Mouse (Mus musculus) lung, adult 2 months (tissue): ENCODE data around the gene Dpyd. TPM values are rescaled to one million over a fixed set of nuclear protein-coding genes. Genes with fewer than 3 reads are reported as not detected.

ENCODE experiments used
- DNase-seq: peaks from one replicate; pipeline ENCODE4 v3.0.0; 2022
- H3K4me1 ChIP-seq: fragments of 200-500 bp; 2 replicates; pipeline ENCODE4 v1.6.1; 2011; ENCODE audit warnings: low read length; ENCODE audit not compliant: control insufficient read depth, insufficient read depth
- H3K4me3 ChIP-seq: fragments of 200-500 bp; replicated peaks from 2 replicates; pipeline ENCODE3; 2011; ENCODE audit warnings: low read depth, mild to moderate bottlenecking, control low read depth, low read length; ENCODE audit errors: extremely low read depth
- CTCF ChIP-seq: fragments of 200-500 bp; IDR thresholded peaks from 2 replicates; pipeline ENCODE4 v1.5.1; 2011; ENCODE audit warnings: mild to moderate bottlenecking, low read length, control low read depth; ENCODE audit not compliant: insufficient read depth
- POLR2A ChIP-seq: fragments of 200-500 bp; IDR thresholded peaks from 2 replicates; pipeline ENCODE4 v1.6.1; 2011; ENCODE audit warnings: low read depth, mild to moderate bottlenecking, control low read depth, low read length, borderline replicate concordance; ENCODE audit errors: extremely low read depth
- WGBS: fragments of 180-500 bp; shearing (Covaris S2); methylation state at CpG from one replicate; pipeline ENCODE4 v1.1.7; 2018; 5-methylcytosine and 5-hydroxymethylcytosine counted together
- polyA plus RNA-seq: library from polyadenylated mRNA; depleted of rRNA; stranded (reverse); fragments of >200 nt; gene quantifications from 2 replicates; pipeline ENCODE4 v1.2.3, GENCODE M21; 2012

Gene Dpyd
- polyA plus RNA-seq, 1 experiment, result 1.4 TPM

DNA sequence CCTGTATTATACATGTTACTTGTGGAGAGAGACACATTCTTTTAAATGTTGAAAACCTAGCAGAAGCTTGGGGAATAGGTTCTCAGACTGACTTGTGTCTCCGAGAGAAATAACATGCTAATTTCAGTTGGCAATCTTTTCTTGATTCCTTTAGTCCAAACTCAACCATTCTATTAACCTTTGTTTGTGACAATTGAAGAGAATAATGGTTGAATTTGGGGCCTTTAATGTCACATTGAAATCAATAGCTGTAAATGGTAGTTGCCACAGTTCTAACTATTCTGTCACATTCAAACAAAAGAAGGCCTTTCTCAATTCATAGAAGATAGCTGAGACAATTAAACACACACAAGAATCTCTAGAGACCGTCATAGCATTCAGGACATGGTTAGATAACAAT is 606.2 kb downstream of the Dpyd start:
- H3K4me3 ChIP-seq, result no peak overlapping the region
- H3K4me1 ChIP-seq, result no peaks in the 10 kb centered on the region
- no peak for TF ChIP-seq CTCF
- TF ChIP-seq POLR2A, result no peak
- WGBS, result 78% methylated on average over 2 of the region's 2 CpGs
- DNase-seq, result no peak

DNA sequence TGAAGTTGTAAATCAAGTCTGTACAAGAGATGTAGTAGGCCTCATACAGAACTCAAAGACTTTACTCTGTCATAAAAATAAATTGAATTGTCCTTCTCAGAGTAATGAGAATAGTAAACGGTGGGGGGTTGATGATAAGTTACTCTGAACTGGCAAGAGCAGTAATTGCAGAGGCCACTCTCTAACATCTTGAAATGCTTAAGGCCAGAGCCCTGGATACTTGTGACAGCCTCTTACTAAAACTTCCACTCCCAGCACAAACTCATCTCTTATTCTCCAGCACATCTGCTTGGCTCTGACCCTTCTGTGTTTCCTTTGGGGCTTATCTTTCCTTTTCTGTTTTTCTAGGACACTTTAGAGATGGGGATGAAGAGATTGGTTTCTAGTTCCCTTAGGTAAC is 606.7 kb downstream of the Dpyd start:
- no peaks in the 10 kb centered on the region for H3K4me1 ChIP-seq
- no peak for TF ChIP-seq CTCF
- no peak for TF ChIP-seq POLR2A
- 30% methylated on average over 1 of the region's 1 CpGs for WGBS
- no peak overlapping the region for H3K4me3 ChIP-seq
- no peak for DNase-seq

DNA sequence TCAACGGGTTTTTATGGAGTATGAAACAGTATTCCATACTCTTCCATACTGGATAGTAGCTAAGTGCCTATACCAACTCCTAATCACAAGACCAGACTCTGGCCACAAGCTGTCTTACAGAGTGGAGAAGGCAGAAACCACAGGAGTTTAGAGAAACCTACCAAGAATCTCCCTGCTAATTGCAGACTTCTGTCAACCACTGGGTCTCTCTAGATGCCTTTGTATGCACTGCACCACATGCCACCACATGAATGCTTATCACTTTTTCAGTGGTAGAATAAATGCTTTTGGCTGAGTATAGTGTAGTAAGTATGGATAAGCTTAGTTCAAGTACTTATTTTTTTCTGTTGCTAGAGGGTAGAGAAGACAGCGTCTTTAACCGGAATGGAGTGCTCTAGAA is 621.3 kb downstream of the Dpyd start:
- Histone ChIP-seq H3K4me1 (no peaks in the 10 kb centered on the region), H3K4me3 (no peak overlapping the region)
- 88% methylated on average over 3 of the region's 3 CpGs for WGBS
- DNase-seq, result no peak
- no peak for TF ChIP-seq POLR2A
- no peak for TF ChIP-seq CTCF

DNA sequence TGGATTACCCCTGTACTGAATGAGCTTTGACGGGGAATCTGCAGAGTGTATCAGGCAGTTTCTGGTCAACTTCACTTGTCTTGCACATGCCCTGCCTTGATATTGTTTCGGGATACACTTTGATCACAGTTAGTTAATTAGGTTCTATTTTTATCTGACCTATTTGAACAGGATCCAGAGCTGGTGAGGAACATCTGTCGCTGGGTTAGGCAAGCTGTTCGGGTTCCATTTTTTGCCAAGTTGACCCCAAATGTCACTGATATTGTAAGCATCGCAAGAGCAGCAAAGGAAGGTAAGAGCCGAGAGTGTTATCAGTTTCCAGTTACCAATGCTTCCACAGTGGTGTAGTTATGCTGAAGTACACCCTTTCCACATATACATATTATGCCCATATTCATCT is 632.1 kb downstream of the Dpyd start:
- no peak for TF ChIP-seq CTCF
- TF ChIP-seq POLR2A, result no peak
- 72% methylated on average over 6 of the region's 6 CpGs for WGBS
- no peaks in the 10 kb centered on the region for H3K4me1 ChIP-seq
- no peak overlapping the region for H3K4me3 ChIP-seq
- DNase-seq, result no peak

DNA sequence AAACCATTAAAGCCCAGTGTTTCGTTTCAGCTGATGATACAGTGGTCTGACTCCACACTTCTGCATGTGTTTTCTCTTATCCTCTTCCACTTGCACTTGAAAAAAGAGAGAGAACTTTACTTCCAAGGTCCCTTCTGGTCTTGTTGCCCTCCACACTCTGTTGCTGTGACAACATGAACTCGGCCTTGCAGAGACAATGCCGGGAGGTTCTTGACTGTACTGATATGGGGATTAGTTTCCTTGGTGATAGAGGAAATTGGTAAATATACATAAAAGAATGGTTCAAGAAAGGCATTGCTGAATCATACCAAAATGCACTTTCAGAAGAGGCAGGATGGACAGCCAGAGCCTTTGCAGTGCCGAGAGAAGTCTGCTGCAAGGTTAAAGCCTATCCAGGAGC is 633.7 kb downstream of the Dpyd start:
- DNase-seq, result no peak
- 60% methylated on average over 4 of the region's 4 CpGs for WGBS
- Histone ChIP-seq H3K4me1 (no peaks in the 10 kb centered on the region), H3K4me3 (no peak overlapping the region)
- TF ChIP-seq POLR2A, result no peak
- no peak for TF ChIP-seq CTCF

DNA sequence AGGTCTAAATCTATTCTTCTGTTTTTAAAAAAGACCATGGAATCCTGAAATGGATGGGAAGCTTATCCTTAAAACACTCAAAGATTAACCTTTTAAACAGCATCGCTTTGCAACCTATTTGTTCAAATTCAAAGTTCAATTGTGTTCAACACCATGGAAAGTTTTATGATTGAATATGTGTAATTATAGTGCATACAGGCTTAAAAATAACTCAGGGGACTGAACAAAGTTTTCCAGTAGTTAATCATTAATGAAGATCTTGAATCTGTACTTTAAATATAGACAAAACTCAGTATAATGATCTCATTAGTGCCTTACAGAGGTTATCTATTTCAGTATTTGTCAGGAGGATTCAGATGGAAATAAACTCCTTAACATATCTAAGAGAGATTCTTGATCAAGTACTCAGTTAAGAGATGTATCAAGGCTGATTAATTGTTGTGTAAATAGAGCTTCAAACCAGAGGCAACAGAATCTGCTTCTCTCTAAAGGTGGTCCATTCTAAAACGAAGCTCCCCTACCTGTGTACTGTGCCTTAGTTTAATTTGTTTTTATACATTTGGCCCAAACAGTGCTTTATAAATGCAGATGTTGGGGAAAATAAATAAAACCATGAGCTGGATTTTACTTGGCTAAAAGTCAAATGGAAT is 659.0 kb downstream of the Dpyd start:
- no peak for DNase-seq
- 56% methylated on average over 2 of the region's 2 CpGs for WGBS
- H3K4me3 ChIP-seq, result no peak overlapping the region
- TF ChIP-seq POLR2A, result no peak
- TF ChIP-seq CTCF, result no peak
- no peaks in the 10 kb centered on the region for H3K4me1 ChIP-seq

DNA sequence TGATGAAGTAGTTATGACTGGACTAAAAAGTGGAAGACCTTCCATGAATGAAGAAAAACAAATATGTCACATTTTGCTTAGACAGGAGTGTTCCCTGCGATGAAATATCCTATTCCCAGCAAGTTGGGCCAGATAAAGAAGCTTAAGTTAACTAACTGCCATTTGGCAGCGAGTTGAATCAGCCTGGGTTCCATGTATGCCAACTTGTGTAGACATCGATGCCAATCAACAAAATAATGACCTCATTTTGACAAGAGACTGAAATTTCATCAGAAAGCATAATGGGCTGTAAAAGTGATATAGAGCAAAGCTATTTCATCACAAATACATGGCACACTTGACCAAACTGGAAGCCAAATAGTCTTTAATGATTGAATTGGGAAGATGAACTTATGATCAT is 681.3 kb downstream of the Dpyd start:
- no peak for TF ChIP-seq POLR2A
- no peak for TF ChIP-seq CTCF
- Histone ChIP-seq H3K4me1 (no peaks in the 10 kb centered on the region), H3K4me3 (no peak overlapping the region)
- no peak for DNase-seq
- WGBS, result 78% methylated on average over 3 of the region's 3 CpGs

DNA sequence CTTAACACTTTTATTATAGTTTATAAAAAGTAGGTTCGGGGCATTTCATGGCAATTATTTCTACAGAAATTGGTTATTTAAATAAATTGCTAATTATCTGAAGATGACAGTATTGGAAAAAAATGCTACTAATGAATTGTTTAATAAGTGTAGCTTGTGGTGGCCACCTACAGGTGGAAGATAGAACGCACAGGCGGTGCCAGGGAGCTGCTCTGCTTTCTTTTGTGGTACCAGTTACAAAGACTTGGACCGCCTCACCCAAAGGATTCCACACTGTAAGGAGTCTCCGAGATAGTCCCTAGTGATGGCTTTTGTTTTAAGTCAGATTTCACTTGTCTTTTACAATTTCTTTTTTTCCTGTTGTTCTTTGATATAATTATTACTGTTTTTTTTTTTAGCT is 694.6 kb downstream of the Dpyd start:
- H3K4me1 ChIP-seq, result no peaks in the 10 kb centered on the region
- TF ChIP-seq POLR2A, result no peak
- TF ChIP-seq CTCF, result no peak
- H3K4me3 ChIP-seq, result no peak overlapping the region
- no peak for DNase-seq
- 48% methylated on average over 5 of the region's 5 CpGs for whole genome bisulfite sequencing

DNA sequence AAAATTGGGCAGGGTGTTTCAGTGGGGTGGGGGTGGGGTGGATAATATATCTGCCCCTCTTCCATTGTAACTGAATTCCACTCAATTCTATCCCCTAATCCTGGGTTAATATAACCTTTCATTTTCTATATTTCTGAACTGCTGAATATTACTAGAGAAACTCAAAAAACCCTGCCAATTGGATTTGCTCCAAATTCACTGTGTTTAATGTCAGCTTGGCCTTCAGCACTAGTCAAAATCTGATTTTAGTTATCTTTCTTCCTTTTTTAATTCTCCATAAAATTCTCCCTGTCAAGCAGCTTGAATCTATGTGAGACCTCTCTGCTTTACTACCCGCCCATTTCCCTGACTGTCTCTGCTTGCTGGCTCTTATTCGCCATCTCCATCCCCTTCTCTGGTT is 713.3 kb downstream of the Dpyd start:
- DNase-seq, result no peak
- TF ChIP-seq POLR2A (no peak), CTCF (no peak)
- Histone ChIP-seq H3K4me1 (no peaks in the 10 kb centered on the region), H3K4me3 (no peak overlapping the region)
- WGBS, result 56% methylated on average over 2 of the region's 2 CpGs

DNA sequence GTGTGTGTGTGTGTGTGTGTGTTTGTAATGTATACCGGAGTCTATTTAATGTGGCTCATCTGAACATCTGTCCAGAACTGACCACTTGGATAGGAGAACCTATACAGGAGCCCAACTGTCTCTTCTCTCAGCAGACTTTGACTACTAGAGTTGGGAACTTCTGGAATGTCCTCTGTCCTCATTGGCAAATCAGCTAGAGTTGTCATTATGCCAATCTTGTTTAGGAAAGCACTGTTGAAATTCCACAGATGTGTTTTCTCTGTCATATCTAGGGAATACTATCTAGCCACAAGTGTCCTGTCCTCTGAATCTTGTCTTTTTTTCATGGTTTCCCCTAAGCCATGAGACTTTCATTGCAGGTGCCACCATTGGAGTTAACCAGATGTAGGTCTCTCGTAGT is 718.7 kb downstream of the Dpyd start:
- DNase-seq, result no peak
- TF ChIP-seq CTCF, result no peak
- WGBS, result 90% methylated on average over 2 of the region's 2 CpGs
- H3K4me3 ChIP-seq, result no peak overlapping the region
- no peaks in the 10 kb centered on the region for H3K4me1 ChIP-seq
